Mouse (Mus musculus) layer of hippocampus, adult 9-10 months (tissue): ENCODE results near the gene Dbx1.

Experiments used
- DNase-seq: peaks from one replicate; pipeline ENCODE4 v3.0.0; 2022; ENCODE audit warnings: low spot score

Dbx1 gene

DNA sequence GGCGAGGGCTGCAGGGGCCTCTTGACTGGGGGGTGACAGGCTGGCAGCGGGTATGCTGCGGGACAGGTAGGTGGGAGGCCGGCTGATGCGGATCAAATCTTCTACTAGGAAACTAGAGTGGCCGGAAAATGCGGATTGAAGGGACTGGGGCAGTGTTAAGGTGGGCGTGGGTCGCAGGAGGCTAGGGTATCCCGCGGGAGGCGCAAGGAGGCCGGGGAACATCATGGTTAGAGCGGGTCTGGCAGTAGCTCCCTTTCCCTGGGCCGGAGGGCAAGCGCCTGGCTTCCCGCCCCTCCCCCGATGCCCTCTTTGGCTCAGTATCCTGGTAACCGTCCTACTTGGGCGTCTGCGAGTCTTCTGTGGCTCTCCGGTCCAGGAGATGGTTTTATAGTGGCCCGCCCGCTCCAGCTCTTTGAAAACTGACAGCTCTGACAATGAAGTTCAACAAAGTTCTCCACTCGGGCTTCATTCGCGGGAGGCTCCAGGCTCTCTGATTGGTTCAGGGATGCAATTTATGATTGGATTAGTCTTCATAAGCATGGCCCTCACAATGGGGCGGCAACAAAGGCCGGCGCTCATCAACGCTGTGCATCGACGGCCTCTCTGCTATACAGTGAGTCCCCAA is at the start of gene Dbx1:
Dbx1 (minus strand) TSS at position 359 of the 625 bp plus-strand sequence.
- no peak for DNase-seq

DNA sequence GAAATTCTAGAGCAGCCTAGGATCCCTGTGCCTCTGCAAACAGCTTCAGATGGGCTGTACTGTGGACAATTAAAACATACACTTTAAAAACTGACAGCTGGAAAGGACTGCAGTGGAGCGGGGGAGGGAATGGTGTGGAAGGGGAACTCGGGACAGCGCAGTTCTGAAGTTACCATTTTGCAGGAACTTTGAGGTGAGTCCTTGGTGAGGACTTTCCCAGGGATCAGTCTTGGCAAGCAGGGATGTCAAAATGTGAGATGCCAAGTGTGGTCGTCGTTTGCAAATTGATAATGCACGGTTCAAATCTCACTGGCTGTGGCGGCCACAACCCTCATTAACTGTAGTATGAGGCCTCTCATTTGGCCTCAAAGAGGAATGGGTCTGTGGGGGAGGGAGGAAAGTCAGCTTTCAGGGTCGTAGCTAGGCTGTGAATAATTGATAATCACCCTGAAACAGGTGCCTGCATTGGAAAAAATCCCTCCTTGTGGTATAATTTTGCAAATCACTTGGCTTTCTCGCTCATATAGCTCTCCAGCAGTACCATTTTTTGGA is 42.3 kb upstream of the Dbx1 start:
- no peak for DNase-seq

DNA sequence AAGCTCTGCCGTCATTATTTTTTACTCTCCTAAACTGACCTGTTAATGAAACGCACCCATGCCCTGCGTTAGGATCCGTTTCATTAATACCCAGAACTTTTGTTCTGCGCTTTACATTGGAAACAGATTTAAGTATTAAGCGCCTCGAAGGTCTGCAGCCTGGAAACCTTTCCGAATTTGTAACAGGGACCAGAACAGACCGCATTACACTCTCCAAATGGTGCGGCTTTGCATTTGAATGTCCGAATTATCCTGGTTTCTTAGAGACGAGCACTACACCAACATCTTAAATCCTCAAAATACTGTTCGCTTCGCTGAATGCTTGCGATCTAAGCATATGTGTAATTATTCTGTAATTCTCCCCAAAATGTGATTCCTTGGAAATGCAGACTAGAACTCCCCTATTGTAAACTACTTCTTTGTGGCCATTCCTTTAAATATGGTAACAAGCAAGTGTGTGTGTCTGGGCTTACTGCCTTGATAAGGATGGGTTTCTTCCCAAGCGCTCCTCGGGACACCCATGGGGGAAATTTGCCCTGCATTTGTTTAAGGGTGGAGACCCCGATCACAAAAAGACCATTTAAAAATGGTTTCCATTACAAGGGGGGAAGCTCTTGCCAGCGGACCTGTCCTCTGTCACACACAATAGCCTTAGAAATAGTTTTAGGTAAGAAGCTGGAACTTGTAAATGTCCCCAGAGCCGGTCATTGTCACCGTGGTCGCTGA is 41.6 kb upstream of the Dbx1 start:
- DNase-seq, result no peak

DNA sequence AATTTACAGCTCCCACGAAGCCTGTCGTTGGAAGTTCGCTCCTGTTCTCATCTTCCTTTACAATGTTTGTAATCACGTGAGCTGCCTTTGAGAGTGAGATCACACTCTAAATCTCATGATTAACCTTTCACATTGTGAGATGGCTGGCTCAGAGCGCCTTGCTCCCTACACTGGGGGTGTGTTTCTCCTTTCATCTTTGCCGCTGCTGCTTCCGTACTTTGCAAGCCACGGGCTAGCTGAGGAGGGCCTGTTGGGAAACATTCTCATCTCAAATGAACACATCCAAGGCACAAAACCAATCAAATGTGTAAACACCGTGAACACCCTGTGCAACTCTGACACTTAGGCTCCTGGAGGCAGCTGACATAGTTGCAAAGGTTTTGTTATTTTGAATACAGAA is 40.5 kb upstream of the Dbx1 start:
- DNase-seq, result no peak

DNA sequence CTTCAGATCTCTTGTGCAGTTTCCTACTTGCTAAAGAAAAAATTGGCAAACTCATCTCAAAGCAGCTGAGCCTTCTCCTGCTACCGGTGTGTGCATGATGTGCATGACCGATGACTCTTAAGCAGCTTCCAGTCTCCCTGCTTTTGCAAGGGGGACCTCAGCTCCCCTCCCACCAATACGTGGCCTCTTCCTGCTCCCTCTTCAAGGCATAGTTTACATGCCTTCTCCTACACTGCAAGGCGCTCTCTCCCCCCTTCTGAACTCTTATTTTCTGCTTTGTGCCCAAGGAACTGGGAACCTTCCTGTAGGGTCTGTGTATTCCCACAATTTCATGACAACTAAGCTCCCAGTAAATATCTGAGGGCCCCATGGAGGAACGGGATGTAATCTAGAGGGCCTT is 40.0 kb upstream of the Dbx1 start:
- DNase-seq, result no peak

DNA sequence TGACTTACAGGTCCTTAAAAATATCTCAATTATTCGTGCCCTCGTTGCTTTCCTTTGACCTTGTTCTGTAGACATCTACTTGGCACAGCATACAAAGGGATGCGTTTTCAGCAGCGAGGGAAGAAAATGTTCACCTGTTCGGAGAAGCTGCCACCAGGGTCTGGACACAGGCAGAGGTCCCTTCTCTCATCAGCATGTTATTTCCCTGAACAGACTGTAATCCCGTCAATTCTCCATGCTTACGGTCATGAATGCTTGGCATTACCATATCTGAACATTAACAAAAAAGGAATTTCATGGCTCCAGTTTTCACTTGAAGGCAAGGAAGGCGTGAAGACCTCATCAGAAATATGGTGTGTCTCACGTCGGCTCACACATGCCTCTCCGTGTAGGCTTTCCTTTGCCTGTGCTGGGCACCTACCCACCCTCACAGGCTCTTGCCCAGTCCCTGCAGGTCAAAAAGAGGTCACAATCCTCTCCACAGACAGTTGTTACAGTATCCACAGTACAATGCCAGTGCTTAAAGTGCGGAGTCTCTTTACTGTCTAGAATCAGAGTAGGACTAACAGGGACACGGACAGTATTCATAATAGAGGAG is 31.7 kb upstream of the Dbx1 start:
- DNase-seq, result no peak

DNA sequence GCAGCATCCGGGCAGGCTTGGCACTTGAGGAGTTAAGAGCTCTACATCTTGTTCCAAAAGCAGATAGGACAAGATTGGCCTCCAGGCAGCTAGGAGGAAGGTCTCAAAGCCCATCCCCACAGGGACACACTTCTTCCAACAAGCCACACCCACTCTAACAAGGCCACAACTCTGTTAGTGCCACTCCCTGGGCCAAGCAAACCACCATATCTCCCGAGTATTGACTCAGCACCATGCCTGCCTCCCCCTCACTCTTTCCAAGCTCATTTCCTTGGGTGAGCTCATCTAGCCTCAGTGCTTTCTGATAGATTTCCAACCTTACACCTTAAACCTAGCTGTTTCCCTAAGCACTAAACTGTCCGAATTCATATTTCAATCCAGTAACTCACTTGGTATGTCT is 26.9 kb upstream of the Dbx1 start:
- no peak for DNase-seq

DNA sequence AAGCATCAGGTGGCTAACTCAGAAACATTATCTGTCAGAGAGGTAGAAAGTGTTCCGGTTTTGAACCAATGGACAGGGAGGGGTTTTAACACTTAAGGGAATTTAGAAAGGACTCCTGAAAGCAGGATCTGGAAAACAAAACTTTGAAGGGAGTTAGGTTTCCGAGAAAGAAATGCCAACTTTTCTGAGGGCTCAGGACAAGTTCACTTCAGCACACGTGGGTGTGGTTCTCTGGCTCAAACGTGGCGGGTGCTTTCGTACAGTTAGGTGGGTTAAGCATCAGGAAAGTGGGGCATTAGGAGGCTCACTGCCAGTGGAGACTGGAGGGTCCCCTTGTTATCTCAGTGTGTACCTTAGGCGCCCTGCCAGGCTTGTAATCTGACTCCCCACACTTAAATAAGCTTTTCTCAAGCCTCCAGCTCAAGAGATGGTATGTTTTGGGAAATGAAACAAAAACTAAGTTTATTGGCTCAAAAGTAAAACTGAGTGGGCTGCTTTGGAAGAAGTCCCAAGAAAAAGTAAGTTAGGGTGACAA is 25.9 kb upstream of the Dbx1 start:
- no peak for DNase-seq

DNA sequence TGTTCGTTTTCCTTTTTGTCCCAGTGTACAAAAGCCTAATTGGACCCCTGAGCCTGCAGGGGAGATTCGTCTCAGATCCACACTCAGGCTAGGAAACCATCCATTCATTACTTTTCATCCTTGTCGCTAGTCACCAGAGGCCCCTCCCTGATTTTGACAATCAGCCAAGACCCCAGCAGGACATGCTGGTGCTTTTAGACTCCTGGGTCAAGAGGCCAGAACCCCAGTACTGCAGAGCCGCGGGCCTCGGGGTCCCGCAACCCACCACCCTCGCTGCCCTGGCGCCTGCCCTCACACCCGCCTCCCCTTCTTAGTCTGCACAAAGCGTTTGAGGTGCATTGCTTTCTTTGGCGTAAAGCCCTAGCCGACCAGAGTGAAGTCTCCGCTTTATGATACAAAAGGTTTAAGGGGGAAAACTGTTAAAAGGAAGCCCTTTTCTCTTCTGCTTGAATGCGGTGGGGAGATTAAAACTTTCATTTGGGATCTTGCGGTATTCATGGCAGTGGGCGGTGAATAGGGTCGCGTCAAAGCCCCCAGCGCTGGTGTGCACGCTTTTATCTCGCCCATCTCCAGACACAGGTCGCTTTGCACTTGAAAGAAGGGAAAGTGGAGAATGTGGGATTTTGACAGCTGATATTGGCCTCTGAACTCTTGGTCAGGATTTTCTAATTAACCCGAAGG is 25.3 kb upstream of the Dbx1 start:
- no peak for DNase-seq

DNA sequence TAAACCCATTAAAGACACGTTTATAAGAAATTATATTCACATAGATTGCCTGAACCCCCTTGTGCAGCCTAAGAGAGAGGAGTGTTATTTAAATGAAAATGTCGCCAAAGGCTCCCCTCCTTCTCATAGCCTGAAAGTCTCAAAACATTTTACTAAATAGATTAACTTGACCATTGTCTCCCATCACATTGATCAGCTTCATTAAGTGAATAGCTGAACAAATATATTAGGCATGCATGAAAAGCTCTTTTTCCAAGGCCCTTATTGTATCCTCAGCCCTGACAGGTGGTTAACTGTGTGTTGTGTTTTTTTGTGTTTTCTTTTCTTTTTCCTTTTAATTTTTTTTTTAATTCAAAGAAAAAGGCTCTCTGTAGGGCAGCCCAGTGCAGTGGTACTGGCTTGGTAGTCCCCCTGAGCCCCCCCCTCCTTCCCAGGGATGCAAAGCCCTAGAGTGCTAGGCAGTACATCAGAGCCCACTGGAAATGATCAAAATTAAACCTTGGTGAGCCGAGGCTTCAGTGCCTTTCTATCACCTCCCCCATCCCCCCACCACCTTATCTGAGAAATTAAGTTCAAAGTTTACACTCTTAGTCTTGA is 4.2 kb upstream of the Dbx1 start:
- DNase-seq, result no peak

DNA sequence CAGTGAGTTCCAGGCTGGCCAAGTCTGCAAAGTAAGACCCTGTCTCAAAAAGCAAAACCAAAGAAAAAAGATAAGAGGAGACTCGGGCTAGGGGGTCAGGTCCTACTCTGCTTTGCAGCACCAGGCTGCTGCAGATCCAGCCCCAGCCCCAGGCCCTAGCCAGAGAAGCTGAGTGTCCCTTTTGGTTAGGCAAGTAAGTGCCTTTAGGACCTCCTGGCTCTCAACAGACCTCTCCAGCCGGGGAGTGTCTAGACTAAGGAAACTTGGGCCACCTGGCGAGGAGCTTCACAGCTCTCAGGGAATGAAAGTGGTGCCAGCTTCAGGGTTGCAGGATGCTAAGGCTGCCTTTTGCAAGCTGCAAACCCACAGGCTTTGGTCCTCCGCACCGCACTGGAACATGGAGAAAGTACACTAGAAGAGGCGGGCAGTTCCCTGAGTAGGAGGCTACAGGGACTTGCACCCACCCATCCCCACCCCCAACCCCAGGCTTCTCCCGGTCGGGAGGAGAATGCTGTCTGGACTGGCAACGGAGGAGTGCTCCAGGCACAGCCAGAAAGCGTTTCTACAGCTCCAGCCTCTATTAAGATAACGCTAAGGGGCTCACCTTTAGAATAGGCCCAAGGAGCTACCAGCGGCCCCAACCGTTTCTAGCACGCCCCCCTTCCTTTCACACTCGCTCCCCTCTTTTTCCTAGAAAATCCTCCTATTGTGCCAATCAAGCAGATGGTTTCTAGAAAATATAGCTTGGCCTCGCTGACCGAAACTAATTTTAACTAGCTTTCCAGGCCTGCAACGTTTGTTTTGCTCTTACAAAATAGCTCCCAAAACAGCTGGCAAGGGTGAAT is 3.4 kb upstream of the Dbx1 start:
- DNase-seq, result no peak

DNA sequence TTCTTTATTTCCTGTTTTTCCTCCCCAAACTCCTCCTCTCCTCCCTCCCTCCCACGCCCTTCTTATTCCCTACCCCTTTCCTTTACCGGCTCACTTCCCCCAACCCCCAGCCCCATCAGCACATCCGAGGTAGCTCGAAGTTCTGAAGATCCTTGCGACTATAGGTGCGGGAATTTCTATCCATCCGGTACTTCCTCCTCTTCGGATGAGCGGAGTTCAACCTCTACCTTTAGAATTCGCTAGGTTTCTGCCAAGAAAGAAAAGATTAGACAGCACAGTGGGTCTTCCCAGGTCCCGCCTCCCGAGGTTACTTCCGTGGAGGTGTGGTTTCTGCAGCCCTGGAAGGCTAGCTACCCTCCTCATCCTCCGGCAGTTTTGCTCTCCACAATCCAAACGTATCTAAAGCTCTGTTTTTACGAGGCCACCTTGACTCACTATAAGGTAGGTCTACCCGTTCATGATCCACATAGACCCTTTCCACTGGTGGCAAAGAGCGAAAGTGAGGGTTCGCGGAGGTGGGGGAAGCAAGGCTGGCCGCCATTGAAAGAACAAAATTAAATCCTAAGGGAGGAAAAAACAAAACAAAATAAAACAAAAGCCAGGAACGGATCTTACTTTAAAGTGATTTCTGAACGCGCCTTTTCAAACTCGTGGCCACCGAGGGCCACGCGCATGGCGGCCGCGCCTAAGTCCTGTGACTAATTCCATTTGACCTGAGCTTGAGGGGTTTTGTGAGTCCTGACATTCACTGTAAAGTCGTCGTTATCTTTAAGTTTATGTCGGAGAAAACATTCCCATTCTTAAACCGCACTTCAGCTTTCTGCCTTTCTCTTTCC is 2.5 kb upstream of the Dbx1 start:
- no peak for DNase-seq

DNA sequence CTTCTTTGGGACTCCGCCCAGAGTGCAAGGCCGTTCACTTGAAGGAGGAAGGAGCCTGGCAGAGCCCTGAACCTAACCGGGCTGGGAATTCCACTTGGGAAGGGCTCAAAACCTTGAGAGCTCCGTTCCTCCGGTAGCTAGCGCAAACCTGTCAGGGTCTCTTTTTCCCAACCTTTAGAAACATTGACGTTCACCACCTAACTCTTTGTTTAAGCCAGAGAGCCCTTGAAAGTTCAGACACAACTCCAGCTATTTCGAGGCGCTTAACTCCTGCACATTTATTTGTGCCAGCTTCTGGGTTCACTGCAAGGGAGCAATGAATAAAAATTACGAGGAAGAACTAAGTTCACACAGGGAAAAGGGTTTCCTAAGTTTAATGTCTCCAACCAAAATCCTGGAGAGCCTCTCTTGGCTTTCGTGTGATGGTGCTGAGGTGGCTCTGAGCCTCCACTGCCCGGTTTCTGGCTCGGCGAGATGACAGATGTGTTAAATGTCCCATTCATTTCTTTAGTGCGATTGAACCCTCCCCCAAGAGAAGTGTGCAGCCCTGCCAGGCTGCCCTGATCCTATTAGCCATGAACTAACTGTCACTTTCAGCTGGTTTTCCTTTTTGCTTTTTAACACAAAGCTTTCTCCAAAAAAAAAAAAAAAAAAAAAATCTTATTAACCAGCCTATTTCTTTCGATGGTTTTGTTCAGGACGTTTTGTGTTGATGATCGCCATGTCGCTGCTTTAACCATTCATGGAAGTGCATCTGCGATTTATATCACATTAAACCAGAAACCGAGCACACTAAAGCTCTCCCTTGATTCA is 1.4 kb upstream of the Dbx1 start:
- DNase-seq, result no peak

DNA sequence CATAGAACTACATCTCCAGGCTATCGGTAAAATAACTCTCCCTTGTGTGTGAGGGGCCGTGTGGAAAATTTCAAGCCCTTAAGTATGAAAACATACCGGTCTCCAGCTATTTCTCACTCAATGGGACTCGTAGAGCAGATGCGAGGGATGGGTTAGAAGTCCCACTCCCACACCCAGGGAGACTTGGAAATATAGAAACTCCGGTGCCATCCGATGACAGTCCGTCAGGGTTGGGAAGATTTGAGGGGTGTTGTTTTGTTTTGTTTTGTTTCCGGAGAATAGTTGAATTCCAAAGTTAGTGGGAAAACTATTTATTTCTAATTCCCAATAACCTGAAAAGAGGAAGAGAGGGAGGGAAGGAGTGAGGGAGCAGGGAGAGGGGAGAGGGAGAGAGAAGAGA is 632 bp upstream of the Dbx1 start:
- DNase-seq, result no peak

DNA sequence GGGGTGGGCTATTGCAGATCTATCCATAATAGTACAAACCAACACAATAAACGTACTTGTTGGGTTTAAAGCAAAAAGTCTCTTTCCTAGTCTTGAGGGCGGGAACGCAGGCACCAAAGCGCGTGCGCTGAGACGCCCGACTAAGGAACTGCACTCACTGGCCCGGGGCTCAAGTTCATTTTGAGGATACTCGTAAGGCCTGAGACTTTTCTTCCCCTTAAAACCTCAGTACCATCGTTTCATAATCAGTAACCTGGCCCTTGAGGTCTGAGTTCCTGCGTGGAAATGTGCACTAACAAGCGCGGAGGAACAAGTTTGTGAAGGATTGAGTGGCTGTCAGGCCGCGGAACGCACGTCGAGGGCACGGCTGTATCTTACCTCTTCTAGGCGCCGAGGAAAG is 678 bp downstream of the Dbx1 start:
- no peak for DNase-seq

DNA sequence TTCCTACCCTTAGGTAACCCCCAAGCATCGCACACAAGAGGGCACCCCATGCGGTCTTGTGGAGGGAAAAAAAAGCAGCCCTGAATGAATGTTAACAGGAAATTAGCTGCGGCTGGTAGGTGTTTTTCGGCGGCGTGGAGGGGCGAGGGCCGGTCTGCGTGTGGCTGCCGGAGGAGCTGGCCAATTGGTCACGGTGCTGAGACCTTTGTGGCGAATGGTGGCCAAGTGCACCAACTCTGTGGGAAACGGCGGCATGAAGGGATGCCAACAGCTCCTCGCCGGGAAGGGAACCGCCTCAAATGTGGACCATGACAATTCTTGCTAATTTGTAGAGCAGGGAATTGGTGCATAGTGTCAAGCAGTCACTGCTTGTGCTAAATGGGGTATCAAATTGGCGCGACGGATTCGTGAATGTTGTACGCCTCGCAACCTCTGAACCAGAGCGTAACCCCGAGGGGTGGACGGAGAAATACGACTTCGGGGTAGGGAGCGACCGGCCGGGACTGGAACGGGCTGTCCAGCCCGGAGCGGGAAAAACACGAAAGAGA is 1.5 kb downstream of the Dbx1 start:
- DNase-seq, result no peak

DNA sequence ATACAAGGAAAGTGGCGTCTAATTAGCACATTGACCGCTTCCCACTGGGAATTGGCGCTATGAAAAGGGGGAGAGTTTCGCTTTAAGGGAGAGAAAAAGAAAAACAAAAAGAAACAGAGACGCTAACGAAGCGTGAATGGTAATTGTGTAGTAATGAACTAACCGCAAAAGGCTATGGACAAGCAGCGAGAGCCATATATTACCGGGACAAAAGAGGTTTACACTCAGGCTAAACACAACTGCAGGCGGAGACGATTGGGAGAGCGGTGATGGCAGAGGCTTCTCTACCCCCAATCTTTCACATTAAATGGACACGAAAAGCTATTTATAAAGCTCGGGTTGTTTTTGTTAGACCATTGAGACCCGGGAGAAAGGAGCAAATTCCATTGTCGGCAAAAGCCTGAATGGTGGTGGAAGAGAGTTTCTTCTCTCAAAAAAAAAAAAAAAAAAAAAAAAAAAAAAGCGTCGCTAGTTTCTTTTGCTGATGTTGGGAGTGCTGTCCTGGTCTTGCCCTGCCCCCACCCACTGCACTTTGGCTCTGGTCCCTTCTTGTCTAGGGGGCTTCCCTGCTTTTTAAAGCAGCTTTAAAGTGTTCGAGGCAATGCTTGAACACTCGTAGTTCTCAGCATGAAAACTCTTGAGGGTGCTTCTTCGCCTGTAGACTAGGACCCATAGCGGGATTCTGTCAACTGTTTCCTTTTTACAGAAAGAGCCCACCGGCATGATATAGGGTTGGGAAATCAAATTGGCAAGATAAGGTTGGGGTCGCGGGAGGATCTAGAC is 2.2 kb downstream of the Dbx1 start:
- DNase-seq, result no peak

DNA sequence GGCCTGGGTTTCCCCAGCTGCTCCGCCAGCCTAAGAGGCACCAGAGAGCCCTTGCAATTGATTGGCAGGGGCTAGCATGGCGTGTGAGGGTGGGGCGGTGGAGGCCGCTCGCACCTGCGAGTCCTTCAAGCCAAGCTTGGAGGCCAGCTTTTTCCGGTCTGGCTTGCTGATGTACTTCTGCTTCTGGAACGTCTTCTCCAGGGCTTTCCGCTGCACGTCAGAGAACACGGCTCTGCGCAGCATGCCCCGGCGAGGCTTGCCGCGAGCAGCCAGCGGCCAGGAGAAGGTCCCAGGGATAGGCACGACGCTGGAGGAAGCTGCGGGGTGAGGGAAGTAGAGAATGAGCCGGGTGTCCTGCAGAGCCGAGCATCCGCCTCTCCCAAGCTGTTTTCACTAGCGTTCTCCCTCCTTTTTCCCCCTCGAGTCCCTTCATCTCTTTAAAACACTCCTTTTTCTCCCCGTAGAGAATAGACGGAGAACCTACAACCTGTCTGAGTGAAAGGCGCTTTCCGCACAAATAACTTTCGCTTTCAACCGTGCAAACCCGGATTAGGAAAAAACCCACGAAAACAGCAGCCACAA is 3.2 kb downstream of the Dbx1 start:
- DNase-seq, result no peak
